Mouse (Mus musculus): Measurements from ENCODE around the gene Mapk8ip3. TPM values are rescaled to one million over a fixed set of nuclear protein-coding genes. Genes with fewer than 3 reads are reported as not detected.

Mapk8ip3 gene
- total RNA-seq, 2 experiments from 2014 or later, result 66.2 to 70.4 TPM

DNA sequence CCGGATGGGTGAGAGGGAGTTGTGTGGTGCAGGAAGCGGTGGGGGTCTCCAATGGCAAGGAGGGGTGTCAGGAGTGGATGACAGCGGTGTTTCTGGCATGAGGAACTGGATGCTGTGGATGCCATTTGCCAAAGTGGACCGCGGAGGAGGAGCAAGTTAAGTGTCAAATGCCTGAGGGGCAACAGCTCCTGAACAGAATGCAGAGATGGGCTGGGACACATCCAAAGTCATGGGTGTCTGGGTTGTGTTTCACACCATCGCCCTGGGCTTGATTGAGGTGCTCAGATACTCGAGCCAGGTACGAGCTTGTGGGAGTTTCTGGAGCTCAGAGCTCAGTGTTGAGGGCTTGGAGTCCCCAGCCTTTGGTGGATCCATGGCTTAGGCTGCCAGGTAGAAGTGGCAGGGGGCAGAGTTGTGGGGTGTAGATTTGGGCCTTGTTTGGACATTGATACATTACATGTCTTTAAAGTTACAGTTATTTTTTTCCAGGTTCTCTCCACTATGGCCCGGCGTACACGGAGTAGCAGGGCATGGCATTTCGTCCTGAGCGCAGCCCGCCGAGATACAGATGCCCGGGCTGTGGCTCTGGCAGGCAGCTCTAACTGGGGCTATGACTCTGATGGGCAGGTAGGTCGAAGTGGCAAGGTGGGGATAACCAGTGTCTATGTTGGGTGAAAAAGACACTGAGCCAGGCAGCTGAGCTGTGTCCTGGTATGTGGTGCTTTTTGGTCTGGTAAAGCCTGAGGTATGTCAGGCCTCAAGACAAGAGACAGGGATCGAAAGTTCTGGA lies 49.3 kb downstream of the Mapk8ip3 start:
- DNase-seq, result no peak
- intact Hi-C loops (cut with DNase I), result no loop called here

- intact Hi-C loops (cut with DNase I), result no loop called here
These were observed 49.9 kb downstream of the Mapk8ip3 start for GRCm38 (mm10) chr17:24886932-24887271.

DNA sequence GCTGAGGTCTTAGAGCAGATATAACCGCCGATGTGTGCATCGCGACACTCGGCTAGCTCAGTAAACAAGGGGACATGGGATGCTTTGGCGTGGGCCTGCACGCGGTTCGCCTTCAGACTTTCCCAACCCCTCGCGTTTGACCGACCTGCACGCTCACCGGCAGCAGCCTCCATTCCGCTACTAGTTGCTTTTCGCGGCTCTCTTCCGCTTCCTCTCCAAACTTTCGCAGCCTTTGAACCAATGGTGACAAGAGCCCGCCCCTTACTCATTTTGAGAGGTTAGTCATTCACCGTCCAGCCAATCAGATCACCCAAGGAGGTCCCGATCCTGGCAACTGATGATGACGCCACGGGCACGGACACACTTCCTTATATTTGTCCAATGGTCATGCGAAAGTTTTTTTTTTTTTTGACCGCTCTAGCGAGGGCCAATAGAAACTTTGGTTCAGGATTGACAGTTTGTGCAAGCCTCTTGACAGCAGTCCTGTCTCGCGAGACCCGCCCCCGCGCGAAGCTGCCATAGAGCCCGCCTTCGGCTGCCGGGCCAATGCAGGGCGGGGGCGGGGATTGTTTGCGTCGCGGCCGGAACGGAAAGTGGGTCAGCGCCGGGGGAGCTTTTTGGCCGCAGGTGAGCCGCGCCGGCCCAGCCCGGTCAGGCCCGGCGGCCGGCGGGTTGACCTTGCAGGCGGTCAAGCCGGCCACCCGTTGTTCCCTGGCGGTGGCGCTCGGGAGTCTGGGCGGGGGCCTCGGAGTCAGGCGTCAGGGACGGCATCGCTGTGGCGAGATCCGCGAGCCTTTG lies 50.4 kb downstream of the Mapk8ip3 start, which contains the start of the genes Nubp2 and Spsb3:
Gene Nubp2, minus strand, starts transcription at position 216 of the 798 bp plus-strand sequence.
Gene Spsb3, plus strand, starts transcription at position 510 of the 798 bp plus-strand sequence.
- intact Hi-C loops (cut with DNase I), result no loop called here
- DNase-seq, result peak; percentile 98

More at GRCm38 (mm10) chr17:24886932-24887271, 49.9 kb downstream of the Mapk8ip3 start:
- no peak for DNase-seq

- DNase-seq, result no peak
- intact Hi-C loops (cut with DNase I), result no loop called here
These were observed 51.2 kb downstream of the Mapk8ip3 start for GRCm38 (mm10) chr17:24885356-24886133.

DNA sequence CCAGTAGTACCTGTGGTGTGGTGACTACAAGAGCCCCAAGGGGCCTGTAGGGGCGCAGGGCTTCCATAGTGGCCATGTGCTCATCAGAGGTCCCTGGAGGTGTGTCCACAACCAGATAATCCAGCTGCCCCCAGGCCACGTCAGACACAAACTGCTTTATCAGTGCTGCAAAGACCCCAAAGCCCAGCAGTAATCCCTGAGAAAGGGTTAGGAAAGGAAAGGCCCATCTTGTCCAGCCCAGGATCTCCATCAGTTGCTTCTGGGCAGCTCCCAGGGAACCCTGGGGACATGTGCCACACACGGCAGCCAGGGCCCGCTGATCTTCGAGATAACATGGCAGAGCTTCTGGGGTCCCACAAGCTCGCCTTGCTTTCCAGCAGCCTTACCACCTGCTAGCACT lies 52.4 kb downstream of the Mapk8ip3 start:
- intact Hi-C loops (cut with DNase I), result no loop called here
- no peak for DNase-seq

DNA sequence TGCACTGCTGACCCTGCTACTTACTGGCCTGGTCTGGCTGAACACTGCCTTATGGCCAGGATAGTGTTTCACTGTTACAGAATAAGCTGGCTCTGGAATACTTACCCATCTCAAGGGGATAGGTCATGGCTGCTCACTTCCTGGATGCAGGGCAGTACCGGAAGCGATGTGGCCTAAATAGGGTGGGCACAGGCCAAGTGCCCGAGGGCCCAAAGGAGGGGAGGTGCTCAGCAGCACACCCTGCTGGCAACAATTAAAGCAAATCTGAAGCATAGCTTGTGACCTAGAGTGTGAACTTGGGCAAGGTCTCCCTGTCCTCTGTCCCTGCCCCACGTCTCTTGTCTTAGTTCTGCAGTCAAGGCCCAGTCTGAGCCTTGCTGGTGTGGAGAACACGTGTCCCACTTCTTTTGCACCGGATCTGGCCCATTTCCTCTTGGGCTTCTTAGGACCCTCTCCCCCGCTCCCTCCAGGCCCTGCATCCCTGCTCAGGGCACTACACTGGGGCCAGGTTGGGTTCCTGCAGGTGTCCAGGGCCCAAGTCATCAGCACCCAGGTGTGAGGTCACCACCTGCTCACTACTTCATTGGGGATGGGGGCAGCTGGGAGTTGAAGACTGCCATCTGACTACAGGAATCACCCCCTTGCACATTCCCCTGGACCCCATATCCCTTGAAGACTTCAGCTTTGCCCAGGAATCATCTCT lies 54.9 kb downstream of the Mapk8ip3 start:
- peak in 1 of 2 experiments; percentile 66 for DNase-seq
- intact Hi-C loops (cut with DNase I), result loop anchor here (2.0 kb wide), 1 partner anchor 137 kb away; no protein-coding TSS in a partner anchor

DNA sequence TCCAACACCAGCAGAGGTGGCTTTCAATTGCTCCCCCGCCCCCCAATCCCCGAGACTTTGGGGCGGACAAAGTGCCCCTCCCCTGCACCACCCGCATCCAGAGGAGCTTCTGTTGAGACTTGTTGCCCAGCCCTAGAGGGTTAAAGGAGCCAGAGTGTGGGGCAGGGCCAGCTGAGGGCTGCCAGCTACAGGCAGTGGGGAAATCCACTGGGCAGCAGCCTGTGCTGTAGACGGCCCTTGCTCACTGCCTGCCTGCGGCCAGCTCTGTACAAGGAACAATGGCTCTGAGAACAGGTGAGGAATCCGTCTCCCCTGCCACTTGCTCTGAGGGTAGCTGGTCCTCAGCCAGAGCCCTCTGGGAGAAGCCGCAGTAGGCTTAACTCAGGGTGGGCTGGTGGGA lies 58.2 kb downstream of the Mapk8ip3 start:
- intact Hi-C loops (cut with DNase I), result no loop called here
- DNase-seq, result no peak

DNA sequence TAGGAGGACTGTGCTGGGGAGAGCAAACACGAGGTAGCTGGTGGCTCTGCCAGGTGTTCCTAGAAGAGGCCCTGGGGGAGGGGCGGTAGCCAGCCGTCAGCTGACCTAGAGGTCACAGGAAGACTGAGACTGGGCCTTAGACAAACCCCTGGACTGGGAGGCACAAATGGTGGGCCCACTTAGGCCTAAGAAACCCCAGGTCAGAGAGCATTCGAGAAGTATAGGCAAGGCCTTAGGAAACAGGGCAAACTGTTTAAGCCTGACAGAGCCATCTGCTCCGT lies 58.7 kb downstream of the Mapk8ip3 start:
- intact Hi-C loops (cut with DNase I), result no loop called here
- DNase-seq, result peak; percentile 65 to 77

DNA sequence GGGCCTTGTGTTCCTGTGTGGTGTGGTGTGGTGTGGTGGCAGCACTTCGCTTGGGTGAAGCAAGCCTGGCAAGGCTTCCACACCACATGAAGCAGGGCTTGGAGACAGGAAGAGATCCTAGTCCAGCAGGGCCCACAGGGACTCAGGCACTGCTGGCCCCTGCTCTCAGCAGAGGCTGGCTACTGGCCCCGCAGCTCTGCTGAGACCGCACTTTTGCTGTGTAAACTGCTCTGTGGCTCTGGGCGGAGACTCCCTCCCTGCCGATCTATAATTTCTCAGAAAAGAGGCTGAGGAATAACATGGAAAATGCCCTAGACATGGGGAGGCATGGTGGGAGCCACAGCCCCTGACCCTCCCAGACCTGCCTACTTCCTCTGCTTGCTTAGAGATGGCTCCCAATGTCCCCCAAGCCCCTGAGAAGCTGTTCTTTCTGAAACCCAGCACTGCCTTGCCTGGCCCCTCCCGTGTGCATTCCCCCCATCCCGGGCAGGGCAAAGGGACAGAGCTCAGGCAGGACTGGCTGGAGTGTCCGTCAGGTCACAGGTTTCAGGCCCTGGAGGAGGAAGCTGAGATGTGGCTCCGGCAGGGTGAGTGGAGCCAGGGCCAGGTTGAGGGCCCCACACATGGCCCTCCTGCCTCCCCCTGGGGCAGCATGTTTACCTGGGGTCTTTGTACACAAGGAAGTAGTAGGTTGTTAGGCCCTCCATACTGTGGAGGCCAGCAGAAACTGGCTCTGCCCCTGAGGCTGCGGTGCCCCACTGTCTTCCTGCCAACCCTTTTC lies 59.3 kb downstream of the Mapk8ip3 start:
- intact Hi-C loops (cut with DNase I), result no loop called here
- DNase-seq, result no peak

DNA sequence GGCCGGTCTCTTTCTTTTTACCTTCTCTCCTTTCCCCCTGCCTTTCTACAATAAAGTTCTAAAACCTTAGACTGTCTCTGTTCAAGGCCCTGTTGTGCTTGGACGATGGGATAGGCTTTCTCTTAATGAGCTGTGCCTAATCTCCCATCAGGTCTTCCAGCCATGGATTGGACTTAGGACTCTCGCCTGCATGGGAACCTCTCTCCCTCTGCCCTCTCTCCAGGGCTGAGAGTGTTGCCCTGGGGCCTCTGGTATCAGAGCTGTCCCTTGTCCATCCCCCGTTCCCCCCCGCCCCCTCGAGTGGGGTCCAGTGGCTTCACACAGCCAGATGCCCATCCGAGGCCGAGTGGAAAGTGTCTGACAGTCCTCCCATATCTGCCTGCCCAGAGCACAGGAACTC lies 61.8 kb downstream of the Mapk8ip3 start:
- DNase-seq, result no peak
- intact Hi-C loops (cut with DNase I), result no loop called here

- DNase-seq, result no peak
- intact Hi-C loops (cut with DNase I), result no loop called here
These were observed 62.4 kb downstream of the Mapk8ip3 start for GRCm38 (mm10) chr17:24874405-24874745.

GRCm38 (mm10) chr17:24873695-24874404 lies 62.9 kb downstream of the Mapk8ip3 start:
- intact Hi-C loops (cut with DNase I), result no loop called here

GRCm38 (mm10) chr17:24867914-24868313 lies 68.9 kb downstream of the Mapk8ip3 start:
- intact Hi-C loops (cut with DNase I), result no loop called here
- no peak for DNase-seq

More at GRCm38 (mm10) chr17:24873695-24874404, 62.9 kb downstream of the Mapk8ip3 start:
- DNase-seq, result no peak

DNA sequence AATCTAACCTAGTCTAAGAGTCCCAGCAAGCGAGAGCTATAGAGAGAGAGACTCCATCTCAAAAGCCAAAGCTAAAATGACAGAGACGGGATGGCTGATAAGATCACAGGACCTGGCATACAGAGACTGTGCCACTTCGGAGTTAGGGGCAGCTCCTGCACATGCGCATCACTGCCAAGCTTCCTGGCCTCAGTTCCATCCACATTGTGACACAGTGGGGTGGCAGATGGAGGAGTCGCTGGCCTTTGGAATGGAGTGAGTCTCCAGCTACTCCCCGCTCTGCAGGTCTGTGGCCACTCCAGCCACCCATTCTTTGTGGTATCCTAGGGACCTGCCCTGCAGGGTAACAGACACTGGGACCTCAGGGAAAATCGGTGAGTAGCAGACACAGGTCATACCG lies 71.0 kb downstream of the Mapk8ip3 start, which contains the start of gene Igfals:
Gene Igfals, plus strand, starts transcription at position 222 of the 400 bp plus-strand sequence.
- intact Hi-C loops (cut with DNase I), result no loop called here
- DNase-seq, result no peak

GRCm38 (mm10) chr17:24861785-24862184 lies 75.0 kb downstream of the Mapk8ip3 start:
- intact Hi-C loops (cut with DNase I), result no loop called here
- no peak for DNase-seq

- intact Hi-C loops (cut with DNase I), result no loop called here
- DNase-seq, result no peak
These were observed 76.7 kb downstream of the Mapk8ip3 start for GRCm38 (mm10) chr17:24860076-24860475.

GRCm38 (mm10) chr17:24858967-24859366 lies 77.8 kb downstream of the Mapk8ip3 start:
- DNase-seq, result no peak
- intact Hi-C loops (cut with DNase I), result no loop called here

GRCm38 (mm10) chr17:24857831-24858470 lies 78.8 kb downstream of the Mapk8ip3 start:
- DNase-seq, result no peak
- intact Hi-C loops (cut with DNase I), result no loop called here
